Mouse (Mus musculus) adrenal gland, adult 18-20 months (tissue): ENCODE data around the gene Vps45. TPM values are rescaled to one million over a fixed set of nuclear protein-coding genes. Genes with fewer than 3 reads are reported as not detected.

Experiments used
- total RNA-seq, 2 experiments: library from RNA; stranded (reverse); gene quantifications; 1 replicate in 1 of 2; 2 replicates in 1 of 2; pipeline ENCODE4 v1.2.3; 2021

Vps45 gene
- total RNA-seq, 2 experiments from 2014 or later = 26.4 to 31.4 TPM

Other genes with a start within 250 kb of the Vps45 start
- 10 to 100 TPM; 43.0 to 46.8 TPM for gene Rprd2, start 239.6 kb downstream of the Vps45 start, total RNA-seq
- 10 to 100 TPM; 26.7 to 32.8 TPM for gene Prpf3, start 202.6 kb downstream of the Vps45 start, total RNA-seq
- gene Mrps21, start 186.9 kb downstream of the Vps45 start, total RNA-seq = 100 to 1,000 TPM; 252 to 270 TPM
- gene Ciart, start 176.2 kb downstream of the Vps45 start, total RNA-seq = 1 to 10 TPM; 2.1 to 3.2 TPM
- gene BC028528, start 166.5 kb downstream of the Vps45 start, total RNA-seq = 10 to 100 TPM; 12.0 to 20.3 TPM
- 100 to 1,000 TPM; 103 to 120 TPM for gene Aph1a, start 164.5 kb downstream of the Vps45 start, total RNA-seq
- 1 to 10 TPM; 1.1 to 3.6 TPM for gene Car14, start 153.8 kb downstream of the Vps45 start, total RNA-seq
- gene Anp32e, start 129.2 kb downstream of the Vps45 start, total RNA-seq = 100 to 1,000 TPM in 1 of 2 experiments, 10 to 100 TPM in 1; 92.2 to 101 TPM
- gene Plekho1, start 62.5 kb downstream of the Vps45 start, total RNA-seq = 10 to 100 TPM; 20.9 to 32.2 TPM
- 10 to 100 TPM; 32.1 to 35.0 TPM for gene Otud7b, start 46.1 kb upstream of the Vps45 start, total RNA-seq
- 10 to 100 TPM; 19.4 to 28.7 TPM for gene Mtmr11, start 103.5 kb upstream of the Vps45 start, total RNA-seq
- gene Sf3b4, start 113.9 kb upstream of the Vps45 start, total RNA-seq = 10 to 100 TPM; 56.6 to 57.0 TPM
- 1 to 10 TPM; 9.3 to 9.4 TPM for gene Sv2a, start 122.7 kb upstream of the Vps45 start, total RNA-seq
- gene Bola1, start 161.2 kb upstream of the Vps45 start, total RNA-seq = 10 to 100 TPM; 30.3 to 35.8 TPM
- gene Hist2h2ab, start 161.4 kb upstream of the Vps45 start, total RNA-seq = 1 to 10 TPM; 4.9 to 5.1 TPM
- 10 to 100 TPM; 37.8 to 39.8 TPM for gene Hist2h2ac, start 162.4 kb upstream of the Vps45 start, total RNA-seq
- 10 to 100 TPM; 17.3 to 19.9 TPM for gene Hist2h2be, start 162.7 kb upstream of the Vps45 start, total RNA-seq
- gene Hist2h3c2, start 180.7 kb upstream of the Vps45 start, total RNA-seq = 10 to 100 TPM; 17.4 to 18.8 TPM
- 100 to 1,000 TPM; 358 to 442 TPM for gene Hist2h2aa2, start 181.8 kb upstream of the Vps45 start, total RNA-seq
- gene Hist2h2aa1, start 187.0 kb upstream of the Vps45 start, total RNA-seq = 1 to 10 TPM; 7.7 to 9.6 TPM
- not detected for gene Hist2h3c1, start 188.2 kb upstream of the Vps45 start, total RNA-seq
- gene Hist2h4, start 204.8 kb upstream of the Vps45 start, total RNA-seq = 10 to 100 TPM; 21.2 to 22.1 TPM
- 10 to 100 TPM; 37.9 to 43.2 TPM for gene Hist2h3b, start 210.2 kb upstream of the Vps45 start, total RNA-seq
- 10 to 100 TPM; 52.7 to 54.1 TPM for gene Hist2h2bb, start 211.3 kb upstream of the Vps45 start, total RNA-seq
- gene Fcgr1, start 235.5 kb upstream of the Vps45 start, total RNA-seq = 1 to 10 TPM; 2.0 to 3.3 TPM